Mouse (Mus musculus): ENCODE data around the gene Dennd2c. TPM values are rescaled to one million over a fixed set of nuclear protein-coding genes. Genes with fewer than 3 reads are reported as not detected.

Dennd2c gene
- total RNA-seq, 2 experiments from 2014 or later: 0.21 to 0.30 TPM

DNA sequence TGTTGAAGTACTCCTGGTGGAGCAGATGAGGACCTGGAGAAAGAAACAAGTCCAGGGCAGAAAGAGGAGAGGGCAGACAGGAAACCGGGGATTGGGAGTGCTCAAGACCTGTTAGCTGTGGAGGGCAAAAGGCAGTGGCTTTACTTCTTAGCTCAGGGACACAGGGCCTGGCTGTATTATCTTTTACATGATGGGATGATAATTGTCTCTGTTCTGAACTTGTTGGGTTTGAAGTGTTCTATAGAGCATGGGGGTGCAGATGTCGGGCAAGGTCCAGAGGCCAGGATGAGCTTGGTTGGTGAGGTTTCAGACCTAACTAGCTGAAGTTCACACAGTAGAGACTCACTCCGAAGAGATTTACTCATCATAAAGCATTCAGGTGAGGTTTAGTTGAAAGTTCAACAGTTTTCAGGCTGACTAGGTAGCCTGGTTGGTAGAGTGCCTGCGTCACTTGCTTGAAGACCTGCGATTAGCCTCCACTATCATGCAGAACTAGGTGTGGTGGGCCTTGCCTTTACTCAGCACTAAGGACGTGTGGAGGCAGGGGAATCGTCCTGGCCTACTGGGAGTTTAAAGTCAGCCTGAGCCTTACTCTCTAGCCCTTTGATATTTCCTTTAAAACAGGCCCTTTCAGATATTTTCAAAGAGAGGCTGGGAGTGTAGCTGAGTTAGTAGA lies 5.3 kb downstream of the Dennd2c start:
- DNase-seq (ENCODE audit: low spot score in 2 of 2): no peak

GRCm38 (mm10) chr3:103112216-103112615 lies 9.8 kb downstream of the Dennd2c start:
- no peak for DNase-seq (ENCODE audit: low spot score in 2 of 2)

- DNase-seq (ENCODE audit: low spot score in 2 of 2): no peak
Observed at GRCm38 (mm10) chr3:103123636-103124035, 21.2 kb downstream of the Dennd2c start.

GRCm38 (mm10) chr3:103126138-103126537 lies 23.7 kb downstream of the Dennd2c start:
- no peak for DNase-seq (ENCODE audit: low spot score in 2 of 2)

DNA sequence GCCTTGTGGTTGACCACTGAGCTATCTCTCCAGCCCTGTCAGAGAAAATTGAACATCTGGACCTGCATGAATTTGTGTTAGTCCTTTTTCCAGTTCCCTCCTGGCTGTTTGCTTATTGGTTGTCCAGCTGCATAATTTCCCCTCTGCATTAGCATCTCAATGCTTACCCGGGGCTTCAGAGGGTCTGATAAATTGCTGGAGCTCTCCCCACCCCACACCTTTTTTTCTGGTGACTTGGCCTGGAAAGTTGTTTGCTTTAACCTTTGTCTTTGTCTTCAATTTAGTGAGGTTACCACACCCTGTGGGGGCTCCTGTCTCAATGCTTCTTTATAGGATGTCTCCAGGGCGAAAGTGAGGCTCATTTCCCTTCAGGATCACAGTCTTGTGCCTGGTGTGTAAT lies 24.8 kb downstream of the Dennd2c start:
- no peak for DNase-seq (ENCODE audit: low spot score in 2 of 2)

DNA sequence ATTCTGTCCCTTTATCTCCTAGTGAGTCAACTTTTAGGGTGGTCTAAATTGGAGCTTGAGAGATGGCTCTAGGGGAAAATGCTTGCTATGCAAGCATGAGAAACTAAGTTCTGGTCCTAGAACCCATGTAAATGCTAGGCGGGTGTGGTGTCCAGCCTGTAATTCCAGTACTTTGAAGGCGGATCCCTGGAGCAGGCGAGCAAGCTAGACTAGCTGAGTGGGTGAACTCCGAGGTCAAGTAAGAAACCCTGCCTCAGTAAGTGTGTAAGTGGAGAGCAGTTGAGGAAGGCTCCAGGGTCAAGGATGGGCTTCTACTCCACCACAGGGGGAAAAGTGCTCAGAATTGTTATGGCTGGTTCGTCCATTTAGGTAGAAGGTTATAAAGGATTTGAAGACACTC lies 25.3 kb downstream of the Dennd2c start:
- DNase-seq (ENCODE audit: low spot score in 2 of 2): no peak

DNA sequence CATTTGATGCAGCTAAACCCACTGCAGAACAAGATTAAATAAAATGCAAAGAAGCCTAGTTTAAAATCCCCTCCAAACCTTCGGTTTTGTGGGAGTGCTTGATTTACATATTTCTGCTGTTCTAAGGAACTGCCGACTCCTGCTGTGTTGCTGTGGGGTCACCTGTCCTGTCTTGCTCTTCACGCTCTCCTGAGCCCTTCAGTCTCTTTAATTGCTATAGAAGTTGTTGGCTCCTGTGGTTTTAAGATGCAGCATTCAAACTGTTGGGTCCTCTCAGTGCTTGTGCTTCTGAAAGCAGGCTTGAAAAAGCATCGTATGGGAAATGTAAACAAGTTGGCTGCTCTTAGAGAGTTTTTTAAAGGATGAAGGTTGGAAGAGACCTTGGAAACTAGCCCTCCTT lies 25.8 kb downstream of the Dennd2c start:
- DNase-seq (ENCODE audit: low spot score in 2 of 2): no peak

DNA sequence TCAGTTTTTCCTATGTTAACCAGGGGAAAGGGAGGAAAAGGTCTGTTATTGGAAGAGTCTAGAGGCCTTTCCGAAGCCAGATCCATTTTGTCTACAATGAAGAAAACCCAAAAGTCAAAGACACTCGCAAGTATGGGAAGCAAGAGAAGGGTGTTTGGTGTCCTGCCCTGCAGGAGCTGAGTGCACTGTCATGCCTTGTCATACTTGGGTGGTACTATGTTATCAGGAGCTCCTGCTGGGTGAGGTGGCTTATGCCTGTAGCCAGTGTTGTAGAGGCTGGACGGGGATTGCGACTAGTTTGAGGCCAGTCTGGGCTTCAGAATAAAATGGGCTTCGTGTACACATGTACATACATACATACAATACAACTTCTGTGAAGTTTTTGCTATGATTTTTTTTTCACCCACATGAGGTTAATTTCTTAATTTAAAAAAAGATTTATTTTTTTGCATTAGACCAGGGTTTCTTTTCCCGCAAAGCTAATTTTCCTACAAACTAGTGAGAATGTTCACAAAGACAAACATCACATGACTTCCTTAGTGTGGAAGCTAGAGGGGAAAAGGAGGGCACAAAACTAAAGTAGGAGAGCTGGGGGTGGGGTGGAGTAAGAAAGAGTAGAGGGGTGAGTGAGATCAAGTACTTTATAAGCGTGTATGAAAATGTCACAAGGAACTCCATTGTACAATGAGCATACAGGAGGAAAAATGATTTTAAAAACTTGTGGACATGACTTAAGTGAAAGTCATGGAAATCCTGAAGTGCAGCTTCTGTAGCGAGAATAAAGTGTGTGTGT lies 27.2 kb downstream of the Dennd2c start:
- no peak for DNase-seq (ENCODE audit: low spot score in 2 of 2)

- no peak for DNase-seq (ENCODE audit: low spot score in 2 of 2)
Observed at GRCm38 (mm10) chr3:103130236-103130751, 27.9 kb downstream of the Dennd2c start.

DNA sequence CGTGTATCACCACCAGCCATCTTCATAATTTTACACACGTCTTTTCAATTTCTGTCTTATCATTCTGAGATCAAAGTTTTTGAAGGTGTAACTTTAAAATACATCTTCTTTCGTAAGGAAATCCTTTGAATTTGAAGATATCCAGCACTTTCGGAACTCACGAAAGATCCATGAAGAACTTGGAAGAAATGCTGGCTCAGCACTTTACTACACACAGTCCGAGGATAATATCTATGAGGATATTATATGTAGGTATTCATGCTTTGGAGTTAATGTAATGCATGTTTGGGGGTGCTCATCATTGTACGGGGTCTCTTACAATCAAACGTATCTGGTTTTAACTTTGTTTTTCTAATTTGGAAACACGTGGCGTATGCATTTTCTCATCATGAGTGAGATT lies 30.7 kb downstream of the Dennd2c start:
- no peak for DNase-seq (ENCODE audit: low spot score in 2 of 2)

GRCm38 (mm10) chr3:103136414-103137077 lies 34.1 kb downstream of the Dennd2c start:
- DNase-seq (ENCODE audit: low spot score in 2 of 2): no peak

DNA sequence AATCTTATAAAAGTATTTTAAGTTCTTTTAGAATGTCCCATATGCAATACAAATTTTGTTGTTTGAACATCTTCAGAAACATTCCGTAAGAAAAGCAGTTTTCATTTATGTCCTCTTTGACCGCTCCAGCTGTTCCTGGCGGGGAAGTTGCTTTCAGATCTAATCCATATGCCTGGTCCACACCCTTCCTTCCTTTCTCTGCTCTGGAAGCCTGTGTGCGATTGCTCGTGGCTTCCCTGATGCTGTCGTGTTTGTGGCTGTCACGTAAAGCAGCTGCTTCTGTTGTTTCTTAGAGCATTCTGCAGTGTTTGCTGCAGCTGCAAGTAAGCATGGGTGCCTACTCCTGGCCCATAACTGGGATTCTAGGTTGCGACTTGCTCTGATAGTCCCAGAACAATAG lies 36.6 kb downstream of the Dennd2c start:
- DNase-seq (ENCODE audit: low spot score in 2 of 2): no peak

DNA sequence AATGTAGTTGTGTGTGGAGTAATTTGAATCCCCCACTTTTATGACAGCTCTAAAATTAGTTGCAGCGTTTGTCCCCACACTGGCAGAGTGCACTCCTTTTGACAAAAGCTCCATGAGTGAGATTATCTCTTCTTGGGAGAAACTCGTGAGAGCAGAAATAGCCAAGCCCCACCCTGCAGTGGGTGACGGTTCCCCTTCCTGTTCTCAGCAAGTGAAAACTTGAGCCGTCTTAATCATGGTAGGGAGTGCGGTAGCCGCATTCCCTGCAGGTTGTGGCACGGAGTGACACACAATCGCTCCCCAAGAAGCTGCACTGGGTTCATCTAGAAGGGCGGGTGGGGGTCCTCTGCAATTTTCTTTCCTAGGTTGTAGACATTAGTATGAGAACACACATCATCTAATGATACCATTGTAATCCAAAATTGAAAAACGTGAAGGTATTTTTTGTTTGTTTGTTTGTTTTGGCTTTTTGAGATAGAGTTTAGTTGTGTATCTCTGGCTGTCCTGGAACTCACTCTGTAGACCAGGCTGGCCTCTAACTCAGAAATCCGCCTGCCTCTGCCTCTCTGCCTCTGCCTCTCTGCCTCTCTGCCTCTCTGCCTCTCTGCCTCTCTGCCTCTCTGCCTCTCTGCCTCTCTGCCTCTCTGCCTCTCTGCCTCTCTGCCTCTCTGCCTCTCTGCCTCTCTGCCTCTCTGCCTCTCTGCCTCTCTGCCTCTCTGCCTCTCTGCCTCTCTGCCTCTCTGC lies 37.9 kb downstream of the Dennd2c start:
- DNase-seq (ENCODE audit: low spot score in 2 of 2): peak in 1 of 2 experiments; percentile 1

- DNase-seq (ENCODE audit: low spot score in 2 of 2): no peak
Observed at GRCm38 (mm10) chr3:103141287-103141686, 38.9 kb downstream of the Dennd2c start.

DNA sequence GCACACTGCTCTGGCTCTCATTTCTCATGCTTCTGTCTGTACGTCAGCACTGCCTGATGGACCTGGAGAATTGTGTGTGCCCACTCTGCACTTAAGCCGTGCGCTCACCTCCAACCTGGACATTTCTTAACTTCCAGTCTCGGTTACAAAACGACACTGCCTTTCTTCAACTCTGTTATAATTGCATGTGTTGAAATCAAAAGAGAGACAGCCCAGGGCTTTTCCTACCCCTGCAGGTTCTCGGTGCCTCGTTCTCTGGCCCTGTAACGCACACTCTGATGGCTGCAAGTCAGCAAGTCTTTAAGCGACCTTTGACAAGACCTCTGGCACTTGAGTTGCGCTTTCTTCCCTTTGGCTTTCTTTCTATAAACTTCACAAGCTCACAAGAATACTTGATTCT lies 40.0 kb downstream of the Dennd2c start:
- DNase-seq (ENCODE audit: low spot score in 2 of 2): no peak

- DNase-seq (ENCODE audit: low spot score in 2 of 2): no peak
Observed at GRCm38 (mm10) chr3:103145336-103145735, 42.9 kb downstream of the Dennd2c start.

DNA sequence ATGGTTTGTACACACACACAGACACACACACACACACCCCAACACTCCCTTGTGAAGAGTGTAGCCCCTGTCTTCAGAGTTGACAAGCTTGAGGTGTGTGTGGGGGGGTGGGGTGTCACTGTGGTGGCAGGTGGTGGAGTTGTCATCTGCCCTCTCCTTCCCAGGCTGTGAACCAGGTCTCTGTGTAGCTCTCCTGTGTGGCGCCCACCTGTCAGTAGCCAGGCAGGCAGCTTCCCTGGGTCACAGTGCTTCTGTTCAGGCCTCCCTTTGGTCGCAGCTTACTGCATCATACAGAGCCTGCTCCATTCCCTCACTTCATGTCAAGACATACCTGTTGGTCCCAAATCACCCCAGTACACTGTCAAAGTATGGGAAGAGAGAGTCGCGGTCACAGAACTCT lies 43.4 kb downstream of the Dennd2c start:
- DNase-seq (ENCODE audit: low spot score in 2 of 2): no peak

DNA sequence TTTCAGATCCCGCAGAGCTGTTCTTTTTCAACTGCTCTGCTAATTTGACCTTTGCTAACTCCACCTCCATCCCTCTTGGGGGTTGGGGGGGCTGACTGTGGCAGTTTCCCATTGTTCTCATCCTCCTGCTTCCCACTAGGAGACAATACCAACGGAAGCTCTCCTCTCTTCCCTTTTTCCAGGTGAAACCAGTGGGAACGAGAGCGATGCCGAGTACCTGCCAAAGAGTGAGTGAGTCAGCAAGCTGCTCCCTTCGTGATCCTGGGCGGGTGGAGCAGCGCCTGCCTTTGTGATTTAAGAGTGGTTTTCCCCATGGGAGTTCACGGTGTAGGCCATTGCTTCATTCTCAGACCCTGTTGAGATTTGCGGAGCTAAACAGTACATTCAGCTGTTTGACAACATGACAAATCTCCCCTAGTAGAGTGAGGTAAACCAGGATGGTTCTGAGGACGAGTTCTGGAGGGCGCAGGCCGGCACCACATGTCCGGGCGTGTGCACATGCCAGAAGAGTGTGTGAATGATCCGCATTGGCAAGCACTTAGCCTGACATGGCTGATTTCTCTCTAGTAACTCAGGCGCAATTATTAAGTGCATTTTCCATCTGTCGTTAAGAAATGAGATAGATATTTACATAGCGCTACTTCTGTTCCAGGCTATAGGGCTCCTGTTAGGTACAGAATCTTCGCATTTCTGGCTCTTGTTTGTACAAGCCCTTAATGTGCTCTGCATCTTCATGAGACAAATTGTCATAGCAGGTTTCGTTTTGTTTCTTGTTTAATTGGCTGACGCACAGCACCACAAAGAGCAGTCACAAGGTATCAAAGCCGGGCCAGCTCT lies 44.1 kb downstream of the Dennd2c start:
- no peak for DNase-seq (ENCODE audit: low spot score in 2 of 2)

- no peak for DNase-seq (ENCODE audit: low spot score in 2 of 2)
Observed at GRCm38 (mm10) chr3:103147775-103148174, 45.4 kb downstream of the Dennd2c start.

DNA sequence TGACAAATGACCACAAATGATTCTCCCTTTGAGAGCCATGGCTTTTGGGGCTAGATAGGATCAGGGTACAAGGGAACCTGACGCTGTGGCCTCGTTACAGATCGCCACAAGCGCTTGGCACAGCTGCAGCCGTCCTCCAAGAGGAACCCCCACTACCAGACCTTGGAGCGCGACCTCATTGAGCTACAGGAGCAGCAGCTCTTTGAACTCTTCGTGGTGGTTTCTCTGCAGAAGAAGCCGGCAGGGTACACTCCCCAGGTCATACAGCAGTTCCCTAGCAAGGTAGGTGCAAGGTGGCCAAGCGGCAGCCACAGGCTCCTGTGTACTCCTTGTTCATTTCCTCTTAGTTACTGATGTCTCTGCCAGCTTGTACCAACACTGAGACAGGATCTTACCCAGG lies 46.5 kb downstream of the Dennd2c start:
- no peak for DNase-seq (ENCODE audit: low spot score in 2 of 2)
